Mouse (Mus musculus) kidney, adult 9 months (tissue): ENCODE measurements at regions not wholly inside any gene's neighbourhood (a gene's known extent, or its start where the extent isn't known, plus 50 kb on each side); places are given as distances from the start of the nearest gene placed in this dataset.
"Not testable (repeated sequence)": the region's sequence is repeated elsewhere in the genome, so short reads cannot be mapped to it uniquely, and the experiment has no call there.

Source experiments
- DNase-seq: peaks from one replicate; pipeline ENCODE4 v3.0.0; 2022

DNA sequence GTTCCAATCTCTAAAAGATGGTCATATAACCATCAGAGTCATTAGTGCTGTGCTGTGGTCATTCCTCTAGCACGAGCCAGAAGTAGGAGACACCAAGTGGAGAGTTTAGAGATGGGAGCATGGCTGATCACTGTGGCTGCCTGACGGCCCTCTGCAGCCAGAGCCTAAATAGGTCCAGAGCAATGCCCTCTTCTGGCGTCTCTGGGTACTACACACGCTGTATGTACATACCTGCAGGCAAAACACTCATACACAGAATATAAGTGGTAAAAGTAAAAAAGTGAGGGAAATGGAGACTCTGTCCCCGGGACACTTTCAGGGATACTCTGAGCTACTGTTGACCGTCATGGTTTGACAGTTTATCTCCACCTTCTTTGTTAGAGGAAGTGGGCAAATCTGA is 91.4 kb downstream of the Gm21738 start:
- no peak for DNase-seq

DNA sequence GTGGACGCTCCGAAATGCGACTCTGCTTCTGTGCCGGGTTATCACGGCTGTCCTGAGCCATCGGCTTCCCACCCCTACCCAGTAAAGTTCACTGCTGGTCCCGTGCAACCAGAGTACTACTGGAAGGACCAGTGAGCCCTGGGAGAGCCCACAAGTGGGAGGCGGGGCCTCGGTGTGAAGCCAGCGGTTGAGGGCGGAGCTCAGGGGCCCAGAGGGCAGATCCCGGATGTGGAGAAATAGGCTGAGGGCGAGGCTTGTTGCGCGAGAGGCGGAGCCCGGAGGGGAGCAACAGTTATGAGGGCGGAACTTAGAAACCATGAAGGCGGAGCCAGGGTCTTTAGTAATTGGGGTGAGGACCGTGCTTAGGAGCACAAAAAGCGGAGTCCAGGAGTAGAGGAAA is 107.1 kb downstream of the Gm21738 start:
- no peak for DNase-seq

DNA sequence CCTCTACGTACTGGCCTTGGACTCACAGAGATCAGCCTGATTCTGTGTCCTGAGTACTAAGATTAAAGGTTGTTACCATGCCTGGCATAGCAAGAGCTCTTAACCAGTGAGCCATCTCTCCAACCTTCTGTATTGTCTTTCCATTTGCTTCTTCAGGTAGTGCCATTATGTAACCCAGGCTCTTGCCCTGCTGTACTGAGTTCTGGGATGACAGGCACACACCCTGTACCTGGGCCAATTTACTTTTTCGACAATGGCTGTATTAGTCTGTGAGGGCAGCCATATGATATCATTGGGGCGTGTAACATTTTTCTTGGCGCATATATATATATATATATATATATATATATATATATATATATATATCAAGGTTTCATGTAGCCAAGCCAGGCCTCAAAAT is 115.9 kb downstream of the Gm21738 start:
- DNase-seq, result not testable (repeated sequence)

GRCm38 (mm10) chr14:19279096-19279495 is 139.6 kb downstream of the Gm21738 start:
- no peak for DNase-seq

DNA sequence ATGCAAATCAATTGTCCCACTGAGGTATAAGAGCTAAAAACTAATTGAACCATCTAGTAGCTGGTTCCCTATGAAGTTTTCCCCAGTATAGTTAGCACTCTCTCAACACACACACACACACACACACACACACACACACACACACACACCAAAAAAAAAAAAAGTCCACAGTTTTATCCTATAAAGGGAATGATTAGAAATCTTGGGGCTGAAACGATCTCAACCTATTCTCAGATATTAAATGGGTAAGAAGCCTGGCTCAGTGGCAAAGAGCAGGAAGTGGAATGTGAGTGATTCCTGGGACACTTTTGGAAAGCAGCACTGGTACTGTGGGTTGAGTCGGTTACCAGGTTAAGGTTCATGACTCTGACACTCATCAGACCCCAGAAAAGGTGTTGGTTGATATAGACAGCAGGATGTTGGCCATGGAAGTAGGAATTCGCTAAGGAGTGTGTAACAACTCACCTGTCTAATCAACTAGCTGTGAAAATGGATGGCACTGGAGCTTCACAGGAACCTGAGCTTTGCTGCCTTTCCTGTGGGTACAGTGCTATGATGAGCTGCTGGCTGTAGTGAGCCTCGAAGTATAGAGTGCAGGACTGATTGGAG is 140.8 kb downstream of the Gm21738 start:
- peak; percentile 14 for DNase-seq
